Mouse (Mus musculus) forebrain, postnatal 0 days (tissue): ENCODE data around the gene Tcn2. TPM values are rescaled to one million over a fixed set of nuclear protein-coding genes. Genes with fewer than 3 reads are reported as not detected.

Source experiments
- ATAC-seq: fragments of 200-750 bp; cut with Nextera tagmentation; 2 replicates; pipeline ENCODE4 v1.8.0; 2017; ENCODE audit warnings: mild to moderate bottlenecking, moderate library complexity
- DNase-seq: peaks from one replicate; pipeline ENCODE4 v3.0.0-alpha.2; 2015
- H3K27ac ChIP-seq: fragments of 300-500 bp; sonication (generic); 2 replicates; pipeline ENCODE4 v1.5.1; 2014; ENCODE audit warnings: low read depth, mild to moderate bottlenecking, antibody characterized with exemption, low read length, moderate library complexity, mixed read lengths
- H3K27me3 ChIP-seq: fragments of 300-500 bp; sonication (generic); 2 replicates; pipeline ENCODE4 v1.6.1; 2014; ENCODE audit warnings: mild to moderate bottlenecking, low read length, mixed read lengths; ENCODE audit not compliant: insufficient read depth
- H3K36me3 ChIP-seq: fragments of 300-500 bp; sonication (generic); 2 replicates; pipeline ENCODE4 v1.6.1; 2014; ENCODE audit warnings: mild to moderate bottlenecking, moderate library complexity; ENCODE audit not compliant: insufficient read depth
- H3K4me1 ChIP-seq: fragments of 300-500 bp; sonication (generic); 2 replicates; pipeline ENCODE4 v1.6.1; 2014; ENCODE audit warnings: antibody characterized with exemption; ENCODE audit not compliant: insufficient read depth
- H3K4me2 ChIP-seq: fragments of 300-500 bp; sonication (generic); 2 replicates; pipeline ENCODE4 v1.6.1; 2014; ENCODE audit warnings: low read depth, mild to moderate bottlenecking, moderate library complexity
- H3K4me3 ChIP-seq: fragments of 300-500 bp; sonication (generic); 2 replicates; pipeline ENCODE4 v1.5.1; 2014; ENCODE audit warnings: low read depth, low read length, mixed read lengths
- H3K9ac ChIP-seq: fragments of 300-500 bp; sonication (generic); 2 replicates; pipeline ENCODE4 v1.6.1; 2014; ENCODE audit warnings: mild to moderate bottlenecking
- H3K9me3 ChIP-seq: fragments of 300-500 bp; sonication (generic); 2 replicates; pipeline ENCODE4 v1.6.1; 2016; ENCODE audit warnings: low read length
- CTCF ChIP-seq: sonication (generic); IDR thresholded peaks from 2 replicates; pipeline ENCODE4 v1.5.1; 2016; ENCODE audit warnings: antibody characterized with exemption, control low read depth, low read depth
- WGBS: fragments of 180-500 bp; shearing (Covaris S2); extraction: QIAGEN DNeasy Blood & Tissue Kit; methylation state at CpG from one replicate; pipeline ENCODE4 v1.1.7; 2014; 5-methylcytosine and 5-hydroxymethylcytosine counted together
- polyA plus RNA-seq: library from polyadenylated mRNA; unstranded; fragments of >200 nt; fragmentation: Nextera tagmentation; extraction: Ambion mirVana; gene quantifications from 2 replicates; pipeline ENCODE4 v1.2.1, GENCODE M21; 2015
- total RNA-seq: library from RNA; depleted of rRNA; stranded (reverse); fragments of >200 nt; gene quantifications from 2 replicates; pipeline ENCODE4 v1.2.3, GENCODE M21; 2014

The Tcn2 gene
- total and polyA plus RNA-seq, 2 experiments from 2014 or later, result 20.9 to 24.1 TPM

GRCm38 (mm10) chr11:3930019-3930418 lies 1.9 kb downstream of the Tcn2 start:
- 0 out of 2 replicates have a peak, but pooled peaks cover 5% of the 10 kb centered on the region for H3K4me1 ChIP-seq
- no peak for ATAC-seq

GRCm38 (mm10) chr11:3925916-3926315 lies 6.0 kb downstream of the Tcn2 start:
- H3K4me1 ChIP-seq, result no peaks in the 10 kb centered on the region
- H3K9ac ChIP-seq, result no peak overlapping the region
- WGBS, result 92% methylated on average over 10 of the region's 10 CpGs
- ATAC-seq (no peak), DNase-seq (no peak)
- no peaks in the 10 kb centered on the region for H3K27me3 ChIP-seq
- H3K4me2 ChIP-seq, result no peak overlapping the region
- no peaks in the 10 kb centered on the region for H3K9me3 ChIP-seq
- TF ChIP-seq CTCF, result no peak
- no peak overlapping the region for H3K4me3 ChIP-seq
- no peak overlapping the region for H3K27ac ChIP-seq
- no peaks in the 10 kb centered on the region for H3K36me3 ChIP-seq

More at GRCm38 (mm10) chr11:3930019-3930418, 1.9 kb downstream of the Tcn2 start:
- H3K4me2 ChIP-seq, result no peak overlapping the region
- no peak overlapping the region for H3K4me3 ChIP-seq
- no peaks in the 10 kb centered on the region for H3K27me3 ChIP-seq
- no peak for DNase-seq
- no peaks in the 10 kb centered on the region for H3K36me3 ChIP-seq
- TF ChIP-seq CTCF, result no peak
- 80% methylated on average over 4 of the region's 4 CpGs for WGBS
- no peaks in the 10 kb centered on the region for H3K9me3 ChIP-seq
- no peak overlapping the region for H3K9ac ChIP-seq
- H3K27ac ChIP-seq, result no peak overlapping the region

- WGBS, result 96% methylated on average over 6 of the region's 6 CpGs
- H3K4me2 ChIP-seq, result no peak overlapping the region
- ATAC-seq, result no peak
- TF ChIP-seq CTCF, result no peak
- H3K4me1 ChIP-seq, result no peaks in the 10 kb centered on the region
- H3K27ac ChIP-seq, result no peak overlapping the region
- no peaks in the 10 kb centered on the region for H3K9me3 ChIP-seq
- H3K4me3 ChIP-seq, result no peak overlapping the region
- DNase-seq, result no peak
- no peaks in the 10 kb centered on the region for H3K27me3 ChIP-seq
- H3K36me3 ChIP-seq, result no peaks in the 10 kb centered on the region
- H3K9ac ChIP-seq, result no peak overlapping the region
Observed at GRCm38 (mm10) chr11:3922731-3923130, 9.2 kb downstream of the Tcn2 start.

GRCm38 (mm10) chr11:3922115-3922514 lies 9.8 kb downstream of the Tcn2 start:
- Histone ChIP-seq H3K27me3 (no peaks in the 10 kb centered on the region), H3K36me3 (no peaks in the 10 kb centered on the region), H3K27ac (no peak overlapping the region), H3K4me3 (no peak overlapping the region), H3K9ac (no peak overlapping the region), H3K4me1 (no peaks in the 10 kb centered on the region), H3K9me3 (no peaks in the 10 kb centered on the region), H3K4me2 (no peak overlapping the region)
- no peak for TF ChIP-seq CTCF
- ATAC-seq (no peak), DNase-seq (no peak)
- 96% methylated on average over 9 of the region's 9 CpGs for WGBS

GRCm38 (mm10) chr11:3921281-3921850 lies 10.6 kb downstream of the Tcn2 start:
- no peak overlapping the region for H3K4me2 ChIP-seq
- no peaks in the 10 kb centered on the region for H3K27me3 ChIP-seq
- TF ChIP-seq CTCF, result peak; percentile 84
- ATAC-seq (0 out of 2 replicates have a peak, but pooled peaks have one; percentile 61), DNase-seq (peak; percentile 75)
- H3K4me1 ChIP-seq, result no peaks in the 10 kb centered on the region
- no peaks in the 10 kb centered on the region for H3K9me3 ChIP-seq
- no peaks in the 10 kb centered on the region for H3K36me3 ChIP-seq
- no peak overlapping the region for H3K9ac ChIP-seq
- no peak overlapping the region for H3K4me3 ChIP-seq
- H3K27ac ChIP-seq, result no peak overlapping the region
- WGBS, result 25% methylated on average over 8 of the region's 8 CpGs

GRCm38 (mm10) chr11:3920476-3920875 lies 11.5 kb downstream of the Tcn2 start:
- 89% methylated on average over 7 of the region's 7 CpGs for WGBS
- TF ChIP-seq CTCF, result no peak
- ATAC-seq, result no peak

GRCm38 (mm10) chr11:3918738-3919137 lies 13.2 kb downstream of the Tcn2 start:
- no peak for DNase-seq
- no peak for ATAC-seq
- no peaks in the 10 kb centered on the region for H3K27me3 ChIP-seq

More at GRCm38 (mm10) chr11:3920476-3920875, 11.5 kb downstream of the Tcn2 start:
- DNase-seq, result no peak
- H3K4me3 ChIP-seq, result no peak overlapping the region
- H3K9ac ChIP-seq, result no peak overlapping the region
- no peaks in the 10 kb centered on the region for H3K27me3 ChIP-seq
- no peaks in the 10 kb centered on the region for H3K36me3 ChIP-seq
- no peak overlapping the region for H3K27ac ChIP-seq
- H3K9me3 ChIP-seq, result no peaks in the 10 kb centered on the region
- no peak overlapping the region for H3K4me2 ChIP-seq
- H3K4me1 ChIP-seq, result no peaks in the 10 kb centered on the region

More at GRCm38 (mm10) chr11:3918738-3919137, 13.2 kb downstream of the Tcn2 start:
- no peaks in the 10 kb centered on the region for H3K36me3 ChIP-seq
- H3K9me3 ChIP-seq, result no peaks in the 10 kb centered on the region
- H3K27ac ChIP-seq, result no peak overlapping the region
- no peak overlapping the region for H3K9ac ChIP-seq
- peak; percentile 57 for TF ChIP-seq CTCF
- no peak overlapping the region for H3K4me3 ChIP-seq
- WGBS, result 29% methylated on average over 1 of the region's 1 CpGs
- no peaks in the 10 kb centered on the region for H3K4me1 ChIP-seq
- no peak overlapping the region for H3K4me2 ChIP-seq
